ENCODE assay signal across 17 mouse cellular contexts in genomic region chr17:4991600-4991999, GRCm38 (mm10). TPM values are rescaled to one million over a fixed set of nuclear protein-coding genes. Genes with fewer than 3 reads are reported as not detected.
DNase-seq lines count a peak whose midpoint lies in the region; ATAC-seq and TF ChIP-seq lines count a peak whose summit lies in the region.
"Had no signal": no experiment of that assay in that cellular context is flagged by ENCODE, and none has a peak within 500 bp of the region (broad histone marks: within the 10 kb centered on the region; RNA-seq: fewer than 3 reads in every experiment).

No protein-coding gene starts in this region.

- no peak for TF ChIP-seq POLR2A in brain, embryonic 14.5 days (IDR thresholded peaks at IDR 0.05; ENCODE audit: borderline replicate concordance, extremely low read depth, insufficient read depth, insufficient read length, poor library complexity, severe bottlenecking)

- H3K4me1 ChIP-seq in intestine, embryonic 15.5 days (replicated peaks) = 0 out of 2 replicates have a peak, but pooled peaks cover 2% of the 10 kb centered on the region
- H3K4me1 ChIP-seq in neural tube, embryonic 14.5 days (ENCODE audit: control insufficient read depth, insufficient read depth, low read length) = peaks cover 18% of the 10 kb centered on the region; the same call in 1 of the 2 replicates

- no peaks in the 10 kb centered on the region for H3K27me3 ChIP-seq in intestine, embryonic 15.5 days (replicated peaks)
- H3K27me3 ChIP-seq in neural tube, embryonic 14.5 days (ENCODE audit: control insufficient read depth, insufficient read depth, low read length) = no peaks in the 10 kb centered on the region
- H3K27me3 ChIP-seq: liver, embryonic 12.5 days had no signal

- no peak for TF ChIP-seq CTCF in brain, embryonic 14.5 days (IDR thresholded peaks at IDR 0.05; ENCODE audit: borderline replicate concordance, extremely low read depth, insufficient read depth, insufficient read length)

- no peak overlapping the region for H3K9ac ChIP-seq in intestine, embryonic 15.5 days
- no peak overlapping the region for H3K9ac ChIP-seq in neural tube, embryonic 14.5 days (replicated peaks; ENCODE audit: low read depth, low read length)
- H3K9ac ChIP-seq: liver, embryonic 12.5 days had no signal

- no peaks in the 10 kb centered on the region for H3K9me3 ChIP-seq in intestine, embryonic 15.5 days
- no peaks in the 10 kb centered on the region for H3K9me3 ChIP-seq in neural tube, embryonic 14.5 days (ENCODE audit: control insufficient read depth, low read length)
- H3K9me3 ChIP-seq: limb, embryonic 10.5 days; liver, embryonic 12.5 days had no signal

- H3K4me2 ChIP-seq in intestine, embryonic 15.5 days (replicated peaks) = peak overlapping the region; percentile 10; the same call in 1 of the 2 replicates
- no peak overlapping the region for H3K4me2 ChIP-seq in neural tube, embryonic 14.5 days (ENCODE audit: low read depth, low read length)
- H3K4me2 ChIP-seq: heart, embryonic 11.5 days; liver, embryonic 12.5 days had no signal

- H3K36me3 ChIP-seq in intestine, embryonic 15.5 days = no peaks in the 10 kb centered on the region
- no peaks in the 10 kb centered on the region for H3K36me3 ChIP-seq in neural tube, embryonic 14.5 days (ENCODE audit: control insufficient read depth, insufficient read depth, low read length)
- H3K36me3 ChIP-seq: limb, embryonic 10.5 days; liver, embryonic 12.5 days had no signal

- WGBS in intestine, embryonic 15.5 days = 65% methylated on average over 10 of the region's 10 CpGs
- WGBS in neural tube, embryonic 14.5 days = 53% methylated on average over 10 of the region's 10 CpGs

- peak; percentile 73 for DNase-seq in heart, adult 11 months
- no peak for DNase-seq in heart, postnatal 14 days
- DNase-seq in brain, embryonic 14.5 days (ENCODE audit: low read depth) = peak; percentile 74
- no peak for DNase-seq in thymus, postnatal 0 days (ENCODE audit: low spot score)
- no peak for DNase-seq in lung, postnatal 4 days
- no peak for DNase-seq in kidney, postnatal 25 days
- DNase-seq: cerebellum, adult 11 months; gastrocnemius, postnatal 25 days; heart, postnatal 4 days; kidney, adult 18-20 months; kidney, postnatal 14 days; spleen, adult 18-20 months had no signal

- H3K27ac ChIP-seq in intestine, embryonic 15.5 days = peak overlapping the region; percentile 37; the same call in 1 of the 2 replicates
- H3K27ac ChIP-seq in neural tube, embryonic 14.5 days (ENCODE audit: low read depth, low read length) = 0 out of 2 replicates have a peak overlapping the region, but pooled peaks have one; percentile 22
- H3K27ac ChIP-seq: limb, embryonic 10.5 days; liver, embryonic 12.5 days had no signal

- intact Hi-C loops in heart, postnatal 14 days (cut with DNase I) = loop anchor here (10.0 kb wide), 1 partner anchor 777 kb away; no protein-coding TSS in a partner anchor

- peak; percentile 26 for ATAC-seq in intestine, embryonic 15.5 days
- ATAC-seq in neural tube, embryonic 14.5 days (ENCODE audit: low read depth) = no peak
- ATAC-seq: liver, embryonic 12.5 days had no signal

- no peak overlapping the region for H3K4me3 ChIP-seq in intestine, embryonic 15.5 days (replicated peaks)
- H3K4me3 ChIP-seq in neural tube, embryonic 14.5 days (ENCODE audit: low read depth, low read length) = no peak overlapping the region
- H3K4me3 ChIP-seq: limb, embryonic 10.5 days; liver, embryonic 12.5 days had no signal

RNA-seq across cellular contexts. Expression of gene Arid1b, which starts 2.5 kb away (rescaled TPM):
- 10 to 100 TPM; 33.6 to 36.6 TPM for total RNA-seq in heart, postnatal 14 days (2021)
- polyA plus RNA-seq in brain, embryonic 14.5 days (2012; rRNA removed) = 22.0 and 41.6 TPM in 2 replicates
- 7.4 and 9.1 TPM in 2 replicates for polyA plus RNA-seq in intestine, embryonic 15.5 days (2015; fragmentation: Nextera tagmentation; extraction: Ambion mirVana)
- polyA plus RNA-seq in neural tube, embryonic 14.5 days (2014; fragmentation: Nextera tagmentation; extraction: Ambion mirVana) = 20.1 and 22.2 TPM in 2 replicates
- polyA plus RNA-seq in thymus, postnatal 0 days (2015; fragmentation: Nextera tagmentation; extraction: Ambion mirVana) = 10.9 and 12.6 TPM in 2 replicates

Comparison
In these comparisons a context has a peak if more than half of its experiments do, and no peak if none do; other contexts are left out.
1. DNase-seq: peak in heart, adult 11 months (single experiment) and brain, embryonic 14.5 days (single experiment); none in heart, postnatal 14 days (0 of 2), thymus, postnatal 0 days (single experiment), lung, postnatal 4 days (0 of 2) and kidney, postnatal 25 days (0 of 2).